Mouse (Mus musculus): Measurements from ENCODE around the gene Tmem117.

Gene Tmem117

DNA sequence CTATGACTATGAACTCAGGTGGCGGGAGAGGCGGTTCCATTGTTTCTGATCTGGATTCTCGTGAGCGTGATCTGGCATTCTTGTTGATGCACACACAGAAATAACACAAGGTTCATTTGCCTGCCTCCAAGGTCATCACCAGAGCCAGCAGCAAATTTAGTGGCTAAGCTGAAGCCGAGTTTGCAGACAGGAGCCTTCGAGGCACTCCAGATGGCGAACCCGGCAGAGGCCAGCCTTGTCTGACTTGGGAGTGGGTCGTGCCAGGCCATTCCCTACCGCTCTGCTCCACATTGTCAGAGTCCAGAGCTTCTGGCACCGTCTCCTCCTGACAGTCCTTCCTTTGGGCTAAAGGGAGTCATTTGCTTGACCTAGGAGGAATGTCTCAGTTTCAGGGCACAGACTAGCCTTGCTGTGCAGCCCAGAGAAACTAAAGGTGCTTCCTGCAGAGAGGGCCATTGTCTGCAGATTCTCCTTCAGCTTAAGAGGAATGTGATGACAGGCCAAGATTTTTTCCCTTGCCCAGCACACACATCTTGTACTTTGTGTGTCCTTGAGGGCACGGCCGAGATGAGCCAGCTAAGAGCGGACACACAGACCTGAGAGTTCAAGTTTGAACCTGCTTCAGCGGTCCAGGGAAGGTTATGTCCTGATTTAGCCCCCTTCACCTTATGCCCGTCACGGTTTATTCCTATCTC is 20.2 kb downstream of the Tmem117 start:
- peak; percentile 31 for DNase-seq

DNA sequence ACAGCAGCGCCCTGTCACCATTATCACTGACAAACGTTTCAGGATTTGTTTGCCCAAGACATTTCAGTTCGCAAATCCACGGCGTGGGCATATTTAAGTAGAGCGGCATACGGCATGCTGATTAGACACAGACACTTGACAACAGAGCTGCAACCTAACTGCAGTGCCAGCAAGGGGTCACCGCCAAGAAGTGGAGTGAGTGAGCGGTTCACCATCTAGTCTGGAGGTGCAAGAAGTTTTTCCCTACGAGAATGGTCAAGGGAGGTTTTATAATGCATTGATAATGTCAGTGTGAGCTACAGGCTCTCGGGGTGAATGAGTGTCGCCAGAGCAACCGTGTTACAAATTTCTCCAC is 20.7 kb downstream of the Tmem117 start:
- DNase-seq = no peak

DNA sequence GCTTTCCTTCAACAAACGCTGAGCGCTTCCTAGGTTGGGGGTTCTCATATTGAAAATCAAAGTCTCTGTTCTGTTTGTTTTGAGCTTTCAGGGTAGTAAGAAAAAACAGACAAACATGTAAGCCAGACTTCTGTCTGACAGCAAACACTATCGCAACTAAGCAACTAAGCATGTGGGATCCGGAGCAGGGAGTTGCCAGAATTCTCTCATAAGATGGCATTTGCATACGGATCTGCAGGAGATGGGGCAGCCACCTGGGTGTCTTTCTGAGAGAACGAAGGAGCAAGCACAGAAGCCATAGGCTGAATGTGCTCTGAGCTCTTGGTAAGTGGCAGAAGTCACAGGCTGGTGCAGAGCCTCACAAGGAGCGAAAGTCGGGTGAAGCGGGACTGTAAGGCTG is 22.3 kb downstream of the Tmem117 start:
- no peak for DNase-seq

DNA sequence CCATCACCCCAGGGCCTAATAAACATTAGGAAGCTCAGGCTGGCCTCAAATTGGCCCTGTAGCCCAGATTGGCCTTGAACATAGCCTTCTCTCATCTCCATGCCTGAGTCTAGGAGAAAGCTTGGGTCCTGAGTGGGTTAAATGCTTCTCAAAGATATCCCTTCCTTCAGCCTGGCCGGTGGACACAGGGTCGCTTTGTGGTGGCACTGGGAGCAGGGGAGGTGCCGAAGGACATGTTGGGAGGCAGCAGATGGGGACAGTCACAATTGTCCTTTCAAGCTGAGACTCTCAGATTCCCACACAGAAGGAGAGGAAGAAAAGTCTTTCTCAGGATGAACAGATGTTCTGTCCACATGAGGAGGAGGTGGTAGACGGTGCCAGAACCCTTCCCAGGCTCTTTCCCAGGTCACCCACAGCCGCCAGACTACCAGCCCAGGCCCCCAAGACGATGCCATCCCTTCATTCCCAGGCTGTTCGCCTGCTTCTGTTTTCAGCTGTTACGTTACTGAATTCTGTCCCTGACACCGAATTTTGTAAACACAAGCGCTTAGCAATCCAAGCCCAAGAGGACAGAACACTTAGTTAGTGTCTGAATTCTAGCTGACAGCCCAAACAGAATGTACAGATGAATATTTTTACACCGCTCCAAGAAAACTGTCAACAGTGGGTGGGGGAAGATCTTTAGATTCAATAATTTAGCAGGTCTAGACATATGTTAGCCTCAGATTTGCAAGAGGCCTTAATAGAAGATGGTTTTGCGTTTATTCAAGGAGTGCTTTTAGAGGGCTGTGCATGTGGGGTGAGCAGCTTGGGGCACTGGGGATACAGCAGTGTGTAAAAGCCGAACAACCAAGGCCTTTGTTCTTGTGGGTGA is 23.2 kb downstream of the Tmem117 start:
- no peak for DNase-seq

DNA sequence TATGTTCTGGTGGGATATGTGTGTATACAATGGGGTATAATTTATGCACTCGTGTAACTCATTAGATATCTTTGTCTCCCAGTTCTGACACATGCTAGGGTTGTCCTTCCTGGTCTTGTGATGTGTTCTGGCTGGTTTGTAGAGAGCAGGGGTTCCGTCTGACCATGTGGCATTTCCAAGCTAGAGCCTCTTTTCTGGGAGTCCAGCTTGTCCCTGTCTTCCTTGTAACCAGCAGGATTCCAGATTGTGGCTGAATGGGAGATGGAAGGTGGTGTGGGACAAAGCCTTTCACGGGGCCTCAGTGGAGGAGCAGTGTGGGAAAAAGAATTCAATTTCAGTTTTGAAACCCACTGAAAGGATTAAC is 23.8 kb downstream of the Tmem117 start:
- no peak for DNase-seq

DNA sequence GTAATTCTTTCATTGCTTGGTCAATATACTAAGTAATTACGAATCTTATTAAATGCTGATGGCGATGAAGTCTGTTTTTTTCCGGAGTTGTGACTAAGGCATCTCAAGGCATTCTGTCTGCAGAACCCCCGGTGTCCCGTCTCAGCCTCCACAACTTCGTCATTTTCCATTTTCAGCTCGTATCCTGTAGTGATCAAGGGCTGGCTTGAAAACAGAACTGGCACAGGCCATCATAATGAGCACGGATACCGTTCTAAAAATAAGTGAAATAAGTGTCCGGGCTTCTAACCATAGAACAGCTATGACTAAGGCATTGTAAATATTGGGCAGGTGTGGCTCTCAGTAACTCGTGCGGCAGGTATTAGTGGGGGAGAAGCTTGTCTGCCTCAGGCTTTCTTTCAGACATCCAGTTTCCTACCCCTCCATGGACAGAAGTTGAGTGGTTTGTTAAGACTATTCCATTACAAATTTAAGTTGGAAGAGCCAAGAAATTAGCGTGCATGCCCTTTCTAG is 26.8 kb downstream of the Tmem117 start:
- DNase-seq = no peak

DNA sequence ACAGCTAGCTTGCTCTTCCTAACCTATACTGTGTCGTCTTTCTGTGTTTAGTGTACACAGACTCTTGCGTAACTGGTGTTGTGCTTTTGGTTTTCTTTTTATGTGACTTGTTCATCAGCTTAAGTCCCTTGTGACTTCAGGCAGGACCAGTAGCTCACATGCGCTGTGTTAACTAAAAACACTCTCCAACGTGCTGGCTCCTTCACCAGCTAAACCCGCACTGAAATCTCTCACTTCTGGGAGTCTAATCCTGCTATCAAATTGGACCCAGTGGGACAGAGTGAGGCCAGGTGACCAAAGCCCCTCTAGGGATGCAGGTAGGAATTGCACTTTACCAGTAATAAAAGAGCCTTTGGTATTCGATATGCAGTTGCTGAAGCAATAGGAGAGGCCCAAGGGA is 28.9 kb downstream of the Tmem117 start:
- no peak for DNase-seq

DNA sequence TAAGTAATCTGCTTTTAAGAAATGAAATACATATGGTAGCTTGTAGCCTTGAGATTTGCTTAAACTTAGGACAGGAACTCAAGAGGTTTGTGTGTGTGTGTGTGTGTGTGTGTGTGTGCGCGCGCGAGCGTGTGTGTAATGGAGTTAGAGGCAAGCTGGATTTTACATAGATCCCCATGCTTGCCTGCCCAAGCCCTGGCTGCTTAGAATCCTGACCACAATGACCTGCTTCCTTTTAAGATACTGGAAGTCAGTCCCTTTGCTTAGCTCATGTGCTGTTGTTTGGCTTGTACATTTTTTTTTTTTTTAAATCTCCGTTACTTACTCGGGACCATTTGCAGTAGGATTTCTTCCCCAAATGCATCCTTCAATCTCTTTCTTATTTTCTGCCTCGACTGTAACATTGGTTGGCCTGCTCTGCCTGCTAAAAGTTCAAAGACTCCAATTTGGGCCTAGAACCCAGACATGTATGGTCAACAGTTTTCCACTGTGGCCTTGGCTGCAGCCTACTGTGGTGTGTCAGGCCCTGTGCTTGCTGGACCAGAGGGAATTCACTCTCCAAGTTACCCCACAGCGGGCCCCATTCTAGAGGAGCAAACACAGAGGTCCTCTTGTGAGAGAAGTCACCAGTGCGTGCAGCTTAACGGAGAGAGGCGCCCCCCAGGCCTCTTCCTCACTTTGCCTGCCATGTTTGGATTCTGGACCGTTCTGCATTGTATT is 29.5 kb downstream of the Tmem117 start:
- no peak for DNase-seq

DNA sequence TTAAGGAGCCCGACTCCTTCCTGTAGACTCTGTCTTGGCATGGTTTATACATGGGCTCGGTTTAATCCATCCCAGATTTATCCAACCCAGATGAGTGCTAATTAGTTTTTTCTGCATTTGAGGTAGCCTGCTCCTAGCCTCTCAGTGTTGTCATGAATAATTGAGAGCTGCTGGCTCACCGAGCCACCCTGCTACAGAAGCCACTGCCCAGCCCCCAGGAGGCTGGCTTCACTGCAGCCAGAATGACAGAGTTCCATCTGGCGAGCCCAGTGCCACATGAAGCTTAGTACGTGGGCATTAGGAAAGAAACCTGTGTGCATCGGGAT is 30.0 kb downstream of the Tmem117 start:
- DNase-seq = no peak

DNA sequence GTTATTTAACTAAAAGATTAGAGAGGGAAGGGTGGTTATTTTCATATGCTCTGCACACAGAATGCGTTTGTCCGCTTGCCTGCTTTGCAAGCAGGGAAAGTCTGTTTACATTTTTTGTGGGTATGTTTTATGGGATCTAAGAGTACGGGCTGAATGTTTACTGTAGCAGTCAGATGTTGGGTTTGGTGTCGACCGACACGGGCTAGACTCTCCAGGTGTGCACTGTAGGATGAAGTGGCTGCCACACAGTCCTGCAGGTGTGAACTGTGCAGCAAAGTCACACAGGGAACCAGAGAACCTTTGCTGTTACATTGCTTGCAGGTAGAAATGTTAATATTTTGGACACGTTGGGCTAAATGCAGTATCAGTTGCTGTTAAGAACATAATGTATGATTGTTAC is 31.9 kb downstream of the Tmem117 start:
- no peak for DNase-seq

DNA sequence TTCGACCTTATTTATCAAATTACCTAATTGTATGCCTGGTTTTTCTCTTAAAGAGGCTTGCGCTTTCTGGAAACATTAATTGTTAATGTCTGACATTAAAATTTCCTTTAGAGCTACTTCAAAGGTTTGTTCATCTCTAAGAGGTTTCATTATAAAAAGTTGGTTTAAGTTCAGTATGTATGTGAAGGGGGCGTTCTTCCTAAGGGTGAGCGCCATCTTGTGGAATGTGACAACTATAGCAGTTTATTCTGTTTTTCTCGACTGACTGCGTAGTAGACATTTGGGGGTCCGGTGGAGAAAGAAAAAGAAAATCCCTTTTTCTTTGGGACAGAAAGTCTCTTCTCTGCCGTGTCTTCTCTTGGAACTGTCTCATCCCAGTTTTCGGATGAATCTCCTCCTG is 32.4 kb downstream of the Tmem117 start:
- no peak for DNase-seq

DNA sequence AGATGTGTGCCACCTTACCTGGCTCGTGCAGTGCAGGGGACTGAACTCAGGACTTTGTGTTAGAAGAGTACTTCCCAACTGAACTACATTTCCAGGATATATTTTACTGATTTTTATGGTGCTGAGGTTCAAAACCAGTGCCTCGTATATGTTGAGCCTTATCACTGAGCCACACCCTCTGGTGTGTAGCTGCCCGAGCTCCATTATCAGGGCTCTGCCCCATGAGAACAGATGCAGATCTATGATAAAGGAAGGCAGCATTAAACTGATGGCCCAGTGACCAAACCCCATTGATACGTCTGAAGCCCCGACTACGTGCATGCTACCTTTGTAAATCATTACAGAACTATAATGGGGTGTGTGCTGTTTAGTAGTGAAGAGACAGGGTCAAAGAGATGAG is 35.6 kb downstream of the Tmem117 start:
- no peak for DNase-seq

DNA sequence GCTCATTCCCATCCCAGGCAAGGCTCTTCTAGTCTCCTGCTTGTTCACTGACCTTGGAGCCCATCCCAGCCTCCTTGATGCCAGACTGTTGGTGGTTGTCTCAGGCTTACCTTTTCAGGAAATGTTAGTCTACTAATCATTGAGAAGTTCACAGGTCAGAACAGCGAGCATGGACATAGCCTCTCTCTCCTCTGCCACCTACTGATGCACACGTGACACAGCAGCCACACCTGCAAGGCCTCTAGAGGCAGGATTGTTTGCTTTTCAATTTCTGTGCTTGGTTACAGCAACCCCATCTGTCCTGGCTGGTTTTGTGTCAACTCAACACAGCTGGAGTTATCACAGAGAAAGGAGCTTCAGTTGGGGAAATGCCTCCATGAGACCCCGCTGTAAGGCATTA is 52.1 kb downstream of the Tmem117 start:
- no peak for DNase-seq

DNA sequence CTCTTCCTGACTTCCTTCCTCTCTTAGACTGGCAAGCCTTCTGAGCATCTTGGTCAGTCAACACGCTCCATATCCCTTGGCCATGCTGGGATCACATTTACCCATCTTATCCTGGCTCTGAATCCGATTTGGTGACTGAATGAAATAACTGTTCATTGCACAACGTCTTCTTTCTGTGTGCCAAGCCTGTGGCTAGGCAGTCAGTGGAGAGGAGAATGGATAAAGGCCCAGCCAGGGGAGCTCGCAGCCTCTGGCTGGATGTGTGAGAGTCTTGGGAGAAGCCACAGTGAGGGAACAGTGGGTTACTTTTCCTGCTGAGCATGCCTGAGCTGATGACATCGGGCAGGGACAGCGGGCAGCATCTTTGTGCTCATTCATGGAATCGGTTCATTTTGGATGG is 55.2 kb downstream of the Tmem117 start:
- DNase-seq = no peak

DNA sequence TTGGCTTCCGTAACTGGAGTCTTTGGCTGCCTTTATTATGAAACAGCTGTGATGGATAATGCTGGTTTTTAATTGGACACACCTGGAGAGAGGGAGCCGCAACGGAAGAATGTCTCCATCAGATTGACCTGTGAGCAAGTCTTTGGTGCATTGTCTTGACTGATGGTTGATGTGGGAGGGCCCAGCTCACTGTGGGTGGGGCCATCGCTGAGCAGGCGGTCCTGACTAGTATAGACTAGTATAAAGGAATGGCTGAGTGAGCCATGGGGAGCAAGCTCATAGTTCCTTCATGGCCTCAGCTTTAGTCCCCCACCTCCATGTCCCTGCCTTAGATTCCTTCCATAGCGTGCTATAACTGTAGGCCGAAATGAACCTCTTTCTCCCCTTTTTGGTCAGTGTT is 58.1 kb downstream of the Tmem117 start:
- DNase-seq = no peak

DNA sequence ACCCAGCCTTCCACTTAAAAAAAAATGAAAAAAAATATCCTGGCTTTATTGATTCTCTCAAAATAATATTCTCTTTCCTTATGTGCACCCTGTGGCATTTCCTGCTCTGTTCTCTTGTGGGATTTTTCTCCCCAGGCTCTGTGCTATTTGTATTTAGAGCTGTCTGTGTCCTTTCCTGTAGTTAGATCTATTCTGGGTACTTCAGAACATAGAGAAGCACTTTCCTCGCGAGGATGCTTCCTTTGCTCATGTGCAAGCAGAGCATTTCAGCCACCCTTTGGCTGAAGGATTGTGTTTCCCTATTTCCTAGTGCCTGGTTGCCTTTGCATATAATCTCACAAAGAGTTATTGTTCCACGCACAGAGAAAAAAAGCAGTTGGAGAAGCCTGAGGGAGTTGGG is 58.6 kb downstream of the Tmem117 start:
- no peak for DNase-seq

DNA sequence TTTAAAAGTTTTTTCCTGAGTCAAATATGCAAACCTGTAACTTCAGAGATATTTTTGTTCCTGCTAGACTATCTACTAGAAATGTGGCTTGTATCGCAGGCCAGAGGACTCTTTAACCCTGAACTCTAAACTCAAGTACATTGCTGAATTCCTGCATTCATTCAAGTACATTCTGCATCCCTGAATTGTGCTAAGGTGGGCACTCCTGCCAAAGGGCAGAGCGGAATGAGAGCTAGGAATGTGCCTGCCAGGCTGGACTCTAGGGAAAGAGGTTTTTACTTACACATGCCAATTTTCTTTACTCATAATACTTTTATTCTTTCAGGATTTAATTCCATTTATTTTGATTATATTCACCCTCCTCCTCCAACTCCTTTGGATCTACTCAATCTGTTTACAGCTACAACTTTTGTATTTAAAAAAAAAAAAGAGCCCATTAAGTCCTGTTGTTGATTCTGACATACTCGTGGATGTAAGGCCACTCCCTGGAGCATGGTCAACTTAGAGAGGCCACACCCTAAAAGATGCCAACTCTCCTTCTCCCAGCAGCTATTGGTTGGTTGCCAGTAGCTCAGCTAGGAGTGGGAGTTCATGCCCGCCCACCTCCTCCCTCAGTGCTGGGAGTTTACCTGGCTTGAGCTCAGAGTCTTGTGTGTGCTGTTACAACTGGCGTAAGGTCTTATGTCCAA is 60.3 kb downstream of the Tmem117 start:
- no peak for DNase-seq

DNA sequence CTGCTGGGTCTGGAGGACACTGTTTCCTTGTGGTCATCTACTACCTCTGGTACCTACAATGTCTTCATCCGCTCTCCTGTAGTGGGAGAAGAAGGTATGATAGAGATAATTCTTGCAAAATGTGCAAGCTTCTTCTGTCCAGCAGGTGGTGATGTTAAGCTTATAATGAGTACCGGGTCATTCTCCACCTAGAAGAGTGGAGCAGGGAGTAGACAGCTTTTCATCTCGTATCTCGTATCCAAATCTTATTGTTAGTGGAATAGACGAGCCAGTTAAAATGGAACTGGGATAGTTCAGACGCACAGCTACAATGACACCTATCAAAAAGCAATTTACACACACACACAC is 60.8 kb downstream of the Tmem117 start:
- DNase-seq = no peak

DNA sequence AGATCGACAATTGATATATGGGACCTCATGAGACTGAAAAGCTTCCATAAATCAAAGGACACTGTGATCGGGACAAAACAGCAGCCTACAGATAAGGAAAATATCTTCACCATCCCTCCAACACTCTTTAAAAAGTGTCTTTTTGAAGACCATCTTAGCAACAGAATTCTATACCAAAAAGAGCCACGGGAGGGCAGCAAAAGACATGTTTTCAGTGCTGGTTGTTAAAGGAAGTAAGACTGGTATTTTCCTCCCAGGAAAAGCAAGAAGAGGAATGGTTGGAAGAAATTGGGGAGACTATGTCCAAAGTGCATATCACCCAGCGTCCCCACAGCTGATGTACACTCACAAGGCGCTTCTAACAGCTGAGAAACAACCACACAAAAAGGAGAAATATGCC is 93.7 kb downstream of the Tmem117 start:
- peak; percentile 60 for DNase-seq

DNA sequence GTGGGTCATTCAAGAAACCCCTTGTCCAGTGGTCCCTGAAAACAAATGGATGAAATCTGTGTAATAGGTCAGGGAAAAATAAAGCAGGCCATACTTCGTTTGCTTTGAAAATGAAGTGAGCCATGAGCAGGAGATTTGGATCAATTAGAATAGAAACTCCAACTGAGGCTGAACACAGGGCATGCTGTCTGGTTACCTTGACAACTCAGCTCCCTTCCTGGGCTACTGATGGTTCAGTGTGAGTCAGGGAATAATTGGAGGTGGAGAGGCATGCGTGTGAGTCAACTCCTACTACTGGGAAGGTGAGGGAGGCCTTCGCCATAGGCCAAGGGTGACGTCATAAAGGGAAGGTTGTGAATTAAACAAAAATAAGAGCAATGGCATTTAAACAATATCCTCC is 103.1 kb downstream of the Tmem117 start:
- DNase-seq = no peak

DNA sequence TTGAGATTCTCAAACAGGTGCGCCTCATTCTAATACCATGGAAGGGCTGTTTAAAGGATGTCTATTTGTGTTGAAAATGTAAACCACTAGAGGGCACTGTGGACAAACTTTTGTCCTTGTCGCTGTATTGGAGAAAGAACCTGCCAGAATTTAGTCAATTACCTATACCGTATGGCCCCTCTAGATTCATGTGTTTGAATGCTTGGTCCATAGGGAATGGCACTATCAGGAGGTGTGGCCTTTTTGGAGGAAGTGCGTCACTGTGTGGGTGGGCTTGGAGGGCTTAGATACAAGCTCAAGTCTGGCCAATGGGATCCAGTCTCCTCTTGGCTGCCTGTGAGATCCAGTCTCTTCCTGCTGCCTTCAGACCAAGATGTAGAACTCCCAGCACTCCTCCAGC is 140.2 kb downstream of the Tmem117 start:
- DNase-seq = peak; percentile 38

DNA sequence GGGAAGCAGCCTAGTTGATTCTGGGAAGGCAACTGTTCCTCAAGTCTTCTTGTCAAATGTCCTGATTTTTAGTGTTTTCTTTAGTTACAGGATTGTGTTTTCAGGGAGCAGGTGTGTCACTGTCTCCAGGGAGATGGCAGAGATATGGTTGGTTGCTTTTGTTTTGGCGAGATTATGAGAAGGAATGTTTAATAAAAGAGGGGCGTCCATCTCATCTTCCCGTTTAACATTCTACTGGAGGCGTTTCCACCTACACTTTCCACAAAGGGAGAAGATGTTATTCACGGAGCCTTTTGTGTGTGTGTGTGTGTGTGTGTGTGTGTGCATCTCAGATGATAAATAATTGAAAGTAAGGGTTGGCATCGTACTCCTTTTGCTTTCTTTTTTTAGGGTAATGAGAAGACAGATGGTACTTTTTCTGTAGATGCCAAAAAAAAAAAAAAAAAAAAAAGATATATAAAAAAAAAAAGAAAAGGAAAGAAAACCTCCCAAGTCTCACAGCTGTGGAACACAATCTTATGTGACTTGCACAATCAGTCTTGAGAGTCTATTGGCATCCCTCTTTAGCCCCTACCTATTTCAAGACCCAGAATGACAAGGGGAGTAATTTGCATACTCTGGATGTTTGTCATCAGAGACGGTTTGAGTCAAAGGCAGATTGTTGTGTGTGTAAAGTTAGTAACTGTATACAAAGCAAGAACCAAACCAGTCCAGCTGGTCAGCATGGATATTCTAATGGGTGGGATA is 142.0 kb downstream of the Tmem117 start:
- DNase-seq = no peak

DNA sequence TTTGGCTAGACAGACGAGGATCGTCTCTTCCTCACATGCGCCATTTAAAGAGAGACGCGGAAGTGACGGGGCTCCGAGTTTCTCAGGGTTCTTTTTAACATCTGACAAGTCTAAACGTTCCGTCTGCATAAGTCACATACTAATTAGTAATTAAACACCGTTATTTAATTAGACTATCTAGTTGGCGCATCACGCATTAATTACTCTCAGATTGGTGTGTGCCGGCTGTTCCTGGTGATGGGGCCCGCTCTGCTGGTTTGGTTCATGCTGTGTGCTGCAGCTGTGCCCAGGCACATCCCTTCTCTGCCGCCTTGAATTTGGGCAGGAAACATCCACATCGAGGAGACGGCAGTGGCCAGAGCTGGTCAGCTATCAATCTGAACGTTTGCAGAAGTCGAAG is 142.7 kb downstream of the Tmem117 start:
- no peak for DNase-seq

All from kidney, adult 9 months (tissue).